Mouse (Mus musculus) right cerebral cortex, postnatal 25 days (tissue): Measurements from ENCODE around the gene Ktn1.
A peak's percentile ranks its signal among the peaks of the same experiment; 100 is the strongest.

ENCODE experiments used
- DNase-seq: peaks from one replicate; pipeline ENCODE4 v3.0.0; 2022

Gene Ktn1

GRCm38 (mm10) chr14:47648218-47648617 lies at the start of gene Ktn1:
Gene Ktn1 (plus strand): TSS chr14:47648448.
- DNase-seq = no peak

DNA sequence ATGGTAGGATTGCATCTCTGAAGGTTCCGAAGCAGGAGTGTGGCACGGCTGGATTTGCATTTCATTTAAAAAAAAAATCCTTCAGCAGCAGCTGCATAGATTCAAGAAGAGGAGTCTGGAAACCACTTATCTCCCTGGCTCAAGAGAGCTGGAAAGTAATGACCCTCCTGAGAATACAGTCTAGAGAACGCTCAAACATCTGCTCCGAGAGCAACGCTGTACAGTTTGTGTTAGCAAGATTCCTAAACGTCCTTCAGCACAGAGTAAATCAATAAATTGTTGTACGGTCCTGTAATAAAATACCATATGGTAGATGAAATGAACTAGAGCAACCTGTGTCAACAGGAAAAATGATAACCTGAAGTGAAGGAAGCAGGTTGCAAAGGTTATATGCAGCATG lies 35.0 kb upstream of the Ktn1 start:
- no peak for DNase-seq

GRCm38 (mm10) chr14:47618891-47619290 lies 29.4 kb upstream of the Ktn1 start:
- DNase-seq = no peak

GRCm38 (mm10) chr14:47621901-47622300 lies 26.3 kb upstream of the Ktn1 start:
- no peak for DNase-seq

GRCm38 (mm10) chr14:47624837-47625236 lies 23.4 kb upstream of the Ktn1 start:
- DNase-seq = no peak

DNA sequence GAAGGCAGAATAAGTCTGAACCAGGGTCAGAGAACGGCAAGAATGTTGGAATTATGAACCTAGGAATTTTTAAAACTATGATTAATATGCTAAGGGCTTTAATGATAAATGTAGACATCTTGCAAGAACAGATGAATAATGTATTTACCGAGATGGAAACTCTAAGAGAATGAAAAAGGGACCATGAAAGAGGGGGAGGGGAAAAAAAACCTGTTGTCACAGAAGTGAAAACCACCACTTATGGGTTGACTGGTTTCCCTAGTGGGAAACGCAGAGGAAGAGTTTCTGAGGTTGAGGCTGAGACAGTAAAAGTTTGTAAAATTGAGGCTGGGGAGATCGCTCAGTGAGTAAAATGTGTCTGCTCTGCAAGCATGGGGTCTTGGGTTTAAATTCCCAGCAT lies 22.1 kb upstream of the Ktn1 start:
- DNase-seq = no peak

DNA sequence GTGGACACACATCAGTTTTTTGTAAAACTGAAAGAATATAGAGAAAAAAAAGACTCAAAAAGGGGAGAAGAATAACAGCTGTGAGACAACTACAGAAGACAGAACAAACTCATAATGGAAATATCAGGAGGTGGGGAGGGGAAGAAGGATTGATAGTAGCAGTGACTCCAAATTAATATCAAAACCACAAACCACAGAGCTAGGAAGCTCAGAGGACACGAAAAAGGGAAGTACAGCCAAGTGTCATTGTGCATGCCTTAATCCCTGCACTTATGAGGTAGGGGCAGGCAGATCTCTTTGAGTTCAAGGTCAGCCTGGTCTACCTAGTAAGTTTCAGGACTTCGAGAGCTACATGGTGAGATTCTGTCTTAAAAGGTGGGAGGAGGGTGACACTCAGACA lies 21.4 kb upstream of the Ktn1 start:
- DNase-seq = no peak

- DNase-seq = no peak
These were observed 20.9 kb upstream of the Ktn1 start for GRCm38 (mm10) chr14:47627360-47627759.

DNA sequence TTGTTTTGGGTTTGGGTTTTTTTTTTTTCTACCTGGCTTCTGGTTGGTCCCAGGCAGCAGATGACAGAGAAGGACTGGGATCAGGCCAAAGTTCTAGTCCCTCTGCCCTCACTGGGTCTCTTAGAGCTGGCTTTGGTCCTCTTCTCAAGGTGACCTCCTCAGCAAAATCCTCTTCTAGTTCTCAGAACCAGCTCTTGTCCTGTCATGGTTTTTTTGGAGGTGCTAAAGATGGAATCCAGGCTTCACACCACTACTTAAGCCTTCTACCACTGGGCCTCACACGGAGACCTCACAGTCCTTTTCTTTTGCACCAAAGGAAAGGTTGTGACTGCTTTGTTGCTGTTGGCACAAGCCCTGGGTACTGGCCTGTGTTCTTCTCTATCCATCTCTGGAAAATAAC lies 15.8 kb upstream of the Ktn1 start:
- DNase-seq = no peak

- no peak for DNase-seq
These were observed 13.8 kb upstream of the Ktn1 start for GRCm38 (mm10) chr14:47634410-47634809.

DNA sequence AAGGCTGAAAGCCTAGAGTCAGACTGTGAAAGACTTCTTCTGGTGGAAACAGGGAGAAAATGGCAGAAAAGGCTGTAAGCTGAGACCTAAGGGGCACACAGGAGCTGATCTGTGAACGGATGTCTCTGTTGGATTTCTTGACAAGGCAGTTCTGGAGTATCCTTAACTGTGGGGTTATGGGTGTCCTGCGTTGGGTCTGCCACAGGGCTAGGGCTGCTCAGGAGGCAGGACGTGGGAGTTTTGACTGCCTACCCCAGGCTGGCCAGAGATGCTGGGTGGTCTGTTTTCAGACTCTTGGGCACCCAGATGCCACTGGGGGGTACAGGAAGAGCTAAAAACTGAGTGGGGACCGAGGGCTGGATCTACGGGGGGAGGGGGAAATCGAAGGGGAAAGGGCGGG lies 13.4 kb upstream of the Ktn1 start:
- no peak for DNase-seq

- DNase-seq = no peak
These were observed 9.8 kb upstream of the Ktn1 start for GRCm38 (mm10) chr14:47638316-47638895.

GRCm38 (mm10) chr14:47645620-47646019 lies 2.6 kb upstream of the Ktn1 start:
- DNase-seq = no peak

GRCm38 (mm10) chr14:47646246-47646645 lies 2.0 kb upstream of the Ktn1 start:
- DNase-seq = no peak

DNA sequence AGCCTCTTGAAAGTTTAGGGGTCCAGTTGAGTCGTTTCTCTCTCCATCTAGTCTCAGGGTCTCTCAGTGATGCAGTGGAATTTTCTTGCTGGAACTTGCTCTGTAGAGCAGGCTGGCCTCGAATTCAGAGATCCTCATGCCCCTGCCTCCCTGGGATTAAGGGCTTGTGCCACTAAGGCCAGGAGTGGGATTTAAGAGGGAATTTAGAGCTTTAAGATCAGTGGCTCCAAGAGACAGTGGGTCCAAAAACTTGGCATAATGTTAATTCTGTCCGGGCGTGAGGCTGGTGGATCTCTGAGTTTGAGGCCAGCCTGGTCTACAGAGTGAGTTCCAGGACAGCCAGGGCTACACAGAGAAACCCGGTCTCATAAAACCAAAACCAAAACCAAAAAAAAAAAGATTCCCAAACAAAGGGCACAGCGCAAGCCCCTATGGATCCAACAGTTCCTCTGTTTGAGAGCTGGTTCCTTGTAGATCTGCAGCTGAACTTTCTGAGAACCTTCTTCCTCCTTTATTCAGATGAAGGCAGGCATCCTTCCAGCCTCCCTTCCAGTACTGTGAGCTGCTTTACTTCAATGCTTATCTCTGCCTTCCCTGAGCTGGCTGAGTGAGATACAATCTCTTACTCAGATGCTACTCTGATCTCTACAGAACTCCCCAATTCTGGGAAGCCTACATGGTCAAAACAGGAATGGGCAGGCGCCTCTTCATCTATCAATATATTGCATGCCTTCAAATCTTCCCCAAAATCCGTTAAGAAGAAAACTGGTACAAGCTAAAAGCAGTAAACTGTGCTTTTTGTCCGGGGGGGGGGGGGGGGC lies 1.3 kb upstream of the Ktn1 start:
- DNase-seq = no peak

DNA sequence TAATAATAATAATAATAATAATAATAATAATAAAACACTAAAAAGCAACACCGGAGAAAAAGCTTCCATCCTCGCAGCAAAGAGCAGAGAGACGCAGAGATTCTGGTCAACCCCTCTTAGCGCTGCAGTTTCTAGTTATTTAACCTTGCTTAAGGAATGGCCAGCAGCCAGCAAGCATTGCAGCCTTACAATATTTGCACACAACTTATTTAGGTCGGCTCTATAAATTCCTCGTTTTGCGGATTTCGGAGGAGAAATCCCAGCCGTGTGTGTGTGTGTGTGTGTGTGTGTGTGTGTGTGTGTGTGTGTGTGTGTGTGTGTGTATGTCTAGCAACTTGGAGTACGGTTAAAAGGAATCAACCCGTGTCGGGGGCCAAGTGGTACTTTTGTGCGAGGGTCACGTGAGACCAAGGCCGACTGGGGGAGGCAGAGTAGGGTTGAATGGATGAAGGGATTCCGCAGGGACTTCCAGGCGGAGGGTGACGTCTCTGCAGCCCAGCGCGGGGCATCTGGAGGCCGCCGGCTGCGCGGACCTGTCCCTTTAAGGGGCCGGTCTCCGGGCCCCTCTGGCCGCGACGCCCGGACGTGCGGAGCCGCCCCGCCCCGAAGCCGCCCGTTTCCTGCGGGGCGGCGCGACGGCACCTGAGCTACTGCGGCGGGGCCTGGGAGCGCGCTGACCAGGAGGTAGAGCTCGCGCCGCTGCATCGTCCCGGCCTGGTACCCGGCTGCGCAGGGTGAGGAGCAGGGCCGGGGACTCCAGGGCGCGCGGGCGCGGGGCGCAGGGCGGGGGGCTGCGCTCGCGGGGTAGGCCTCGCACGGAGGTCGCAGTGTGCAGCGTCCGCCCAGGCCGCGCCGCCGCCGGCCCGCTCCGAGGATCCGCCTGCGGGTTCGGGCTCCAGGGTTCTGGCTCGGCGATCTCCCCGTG lies 720 bp downstream of the Ktn1 start:
- peak; percentile 88 for DNase-seq

- DNase-seq = no peak
These were observed 1.5 kb downstream of the Ktn1 start for GRCm38 (mm10) chr14:47649631-47650337.

GRCm38 (mm10) chr14:47650338-47650720 lies 2.1 kb downstream of the Ktn1 start:
- no peak for DNase-seq

- no peak for DNase-seq
These were observed 3.0 kb downstream of the Ktn1 start for GRCm38 (mm10) chr14:47651272-47651671.

DNA sequence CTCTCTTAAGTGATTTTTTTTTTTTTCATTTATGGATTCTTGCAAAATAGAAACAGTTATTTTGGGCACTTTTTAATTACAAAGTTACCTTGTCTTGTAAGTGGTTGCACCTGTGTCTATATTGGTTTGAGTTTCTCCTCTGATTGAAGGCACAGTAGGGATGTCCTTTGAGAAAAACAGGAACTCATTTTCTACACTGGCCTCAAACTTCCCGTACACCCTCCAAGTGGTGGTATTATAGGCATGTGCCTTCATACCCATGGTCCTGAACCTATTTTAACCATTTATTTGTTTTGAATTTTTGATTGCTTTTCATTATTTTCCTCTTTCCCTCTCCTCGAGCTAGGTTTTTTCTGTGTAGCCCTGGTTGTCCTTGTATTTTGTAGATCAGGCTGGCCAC lies 7.2 kb downstream of the Ktn1 start:
- DNase-seq = no peak

DNA sequence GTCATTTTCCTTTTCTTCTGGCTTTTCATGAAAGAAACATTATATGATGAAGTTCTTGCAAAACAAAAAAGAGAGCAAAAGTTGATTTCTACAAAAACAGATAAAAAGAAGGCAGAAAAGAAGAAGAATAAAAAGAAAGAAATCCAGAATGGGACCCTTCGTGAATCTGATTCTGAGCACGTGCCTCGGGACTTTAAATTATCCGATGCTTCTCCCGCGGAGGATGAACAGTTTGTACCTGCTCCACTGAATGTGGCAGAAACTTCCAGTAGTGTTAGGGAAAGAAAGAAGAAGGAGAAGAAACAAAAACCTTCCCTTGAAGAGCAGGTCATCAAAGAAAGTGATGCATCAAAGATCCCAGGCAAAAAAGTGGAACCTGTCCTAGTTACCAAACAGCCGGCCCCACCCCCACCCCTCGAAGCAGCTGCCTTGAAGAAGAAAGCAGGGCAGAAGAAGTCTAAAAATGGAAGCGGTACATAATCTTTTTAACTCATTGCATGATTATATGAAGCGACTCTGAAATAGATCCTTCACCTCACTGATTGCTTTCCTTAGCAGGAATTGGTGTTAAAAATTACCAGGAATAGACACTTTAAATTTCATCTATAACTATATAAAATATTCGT lies 15.7 kb downstream of the Ktn1 start:
- no peak for DNase-seq

DNA sequence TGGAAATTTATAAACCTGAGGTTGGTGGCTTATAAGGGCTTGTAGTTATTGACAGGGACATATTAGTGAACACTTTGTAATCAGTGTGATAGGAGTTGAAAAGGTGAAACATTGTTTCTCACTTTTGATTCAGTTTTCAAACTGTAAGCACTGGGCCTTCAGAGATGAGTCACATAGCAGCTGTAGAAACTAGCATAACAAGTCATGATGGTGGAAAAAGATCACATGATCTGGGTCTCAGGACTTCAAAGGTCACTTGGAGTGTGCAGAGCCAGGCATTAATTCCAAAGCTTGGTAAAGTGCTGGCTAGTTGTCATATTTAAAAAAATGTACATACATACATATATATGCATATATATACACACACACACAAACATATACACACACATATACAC lies 16.2 kb downstream of the Ktn1 start:
- no peak for DNase-seq
